Mouse (Mus musculus): ENCODE data around the gene Efcab9.

- no peak for TF ChIP-seq POLR2A (IDR thresholded peaks at IDR 0.05; ENCODE audit: insufficient read depth, low read length)
- TF ChIP-seq CTCF (IDR thresholded peaks at IDR 0.05; ENCODE audit: low read depth, low read length): no peak
Observed at GRCm38 (mm10) chr11:32551579-32552297, 19.9 kb upstream of the Efcab9 start.

Measured in ES-Bruce4 (cell line).